Mouse (Mus musculus): ENCODE results near the gene Nlrp10.

The Nlrp10 gene

DNA sequence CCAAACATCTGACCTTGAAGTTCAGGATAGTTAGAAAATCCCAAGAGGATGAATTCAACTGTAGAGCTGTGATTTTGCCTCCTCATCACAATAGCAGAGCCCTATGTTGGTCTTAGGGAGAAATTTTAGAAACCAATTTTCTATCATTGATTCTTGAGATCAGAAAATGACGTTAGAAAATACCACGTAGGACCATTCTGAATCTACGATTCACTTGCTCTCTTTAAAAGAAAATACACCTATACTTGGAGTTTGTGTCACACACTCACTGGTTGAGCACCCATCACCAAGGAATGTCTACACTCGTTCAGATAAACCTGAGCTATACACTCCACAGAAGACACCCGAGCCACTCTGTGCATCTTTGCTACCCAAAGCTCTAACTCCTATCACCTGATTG is 35.7 kb downstream of the Nlrp10 start, which contains the start of gene Olfr519:
Olfr519 (minus strand) TSS at position 101 of the 400 bp plus-strand sequence.
- no peak for DNase-seq (ENCODE audit: low spot score)

GRCm38 (mm10) chr7:108884906-108885305 is 45.1 kb downstream of the Nlrp10 start, which contains the start of gene Olfr518:
Gene Olfr518 (minus strand): TSS chr7:108885006.
- DNase-seq (ENCODE audit: low spot score) = no peak

DNA sequence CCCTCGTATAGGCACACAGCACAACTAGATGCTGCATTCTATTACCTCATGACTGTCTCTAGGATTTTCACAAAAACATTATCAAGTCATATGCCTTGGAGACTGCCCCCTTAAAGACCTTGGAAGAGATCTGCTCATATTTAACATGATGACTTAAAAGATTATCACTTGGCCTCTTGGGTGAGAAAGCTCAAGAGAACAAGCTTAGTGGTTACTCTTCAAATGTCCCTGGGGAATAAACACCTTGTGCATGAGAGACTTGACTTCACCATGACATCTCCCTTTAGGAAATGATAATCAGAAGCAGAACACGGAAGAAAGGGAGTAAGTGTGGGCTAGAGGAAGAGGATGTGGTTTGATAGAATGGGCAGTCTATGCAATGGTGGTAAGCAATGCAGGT is 57.7 kb downstream of the Nlrp10 start, which contains the start of gene Olfr517:
Olfr517 (minus strand) TSS at position 101 of the 400 bp plus-strand sequence.
- no peak for DNase-seq (ENCODE audit: low spot score)
